Mouse (Mus musculus): ENCODE data around the gene Sh3bp5.

Sh3bp5 gene

DNA sequence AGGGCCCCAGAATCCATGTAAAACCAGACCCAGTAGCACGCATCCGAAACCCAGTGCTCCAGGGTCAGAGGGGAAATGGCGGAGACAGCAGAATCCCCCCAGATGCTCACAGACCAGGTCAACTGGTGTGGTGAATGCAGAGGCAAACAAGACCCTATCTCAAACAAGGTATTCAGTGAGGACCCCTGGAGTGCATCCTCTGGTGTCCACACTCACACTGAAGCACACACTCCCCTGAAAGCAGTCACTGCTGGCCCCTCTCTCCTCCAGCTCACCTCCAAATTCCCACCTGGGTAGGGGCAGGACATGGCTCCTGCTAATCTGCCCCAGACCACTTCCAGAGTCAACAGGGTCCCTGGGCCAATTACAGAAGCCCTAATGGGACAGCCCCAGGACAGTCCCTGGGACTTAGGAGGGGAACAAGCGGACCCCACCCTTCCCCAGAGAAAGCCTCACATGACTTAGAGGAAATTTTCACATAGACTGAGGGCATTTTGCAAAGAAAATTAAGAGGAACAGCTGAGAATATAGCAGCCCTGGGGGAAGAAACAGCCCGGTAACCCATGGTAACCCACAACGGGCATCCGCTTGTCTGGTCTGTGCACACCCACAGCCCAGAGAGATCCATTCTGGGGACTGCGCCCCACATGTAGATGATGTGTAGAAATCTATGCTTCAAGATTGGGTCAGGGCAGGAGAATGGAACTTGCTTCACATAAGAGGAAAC lies 46.3 kb downstream of the Sh3bp5 start:
- DNase-seq, result no peak

DNA sequence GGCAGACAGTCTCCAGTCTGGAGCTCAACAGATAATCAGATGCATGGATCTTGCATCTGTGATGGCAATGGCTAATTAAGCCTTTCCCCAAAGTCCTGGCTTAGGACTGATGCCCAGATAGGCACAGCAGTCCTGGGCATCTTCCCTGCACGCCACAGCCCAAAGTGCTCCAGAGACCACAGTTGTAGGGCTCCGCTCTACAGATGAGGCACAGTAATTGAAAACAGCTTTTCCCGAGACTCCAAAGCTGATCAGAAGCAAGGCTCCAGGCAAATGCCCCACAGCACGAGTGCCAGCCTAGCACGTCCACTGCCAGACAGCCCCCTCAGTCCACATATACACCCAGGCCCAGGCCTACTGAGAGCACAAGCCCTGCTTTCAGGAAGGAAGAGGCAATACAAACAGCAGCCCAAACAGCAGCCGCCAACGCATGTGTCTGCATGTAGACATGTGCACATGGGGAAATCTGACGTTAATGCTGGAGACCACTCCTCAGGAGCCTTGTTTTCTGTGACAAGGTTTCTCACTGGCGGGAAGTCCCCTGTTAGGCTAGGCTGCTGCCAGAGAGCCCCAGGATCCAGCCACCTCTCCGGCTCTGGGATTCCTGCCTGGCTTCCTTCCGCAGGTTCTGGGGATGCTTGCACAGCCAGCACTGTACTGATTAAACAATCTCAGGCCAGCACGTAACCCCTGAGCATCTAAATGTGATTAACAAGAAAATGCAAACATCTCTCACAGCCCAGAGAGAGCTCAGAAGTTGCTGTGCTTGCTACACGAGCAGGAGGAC lies 47.6 kb downstream of the Sh3bp5 start:
- DNase-seq, result no peak

- no peak for DNase-seq
These were observed 48.4 kb downstream of the Sh3bp5 start for GRCm38 (mm10) chr14:31387301-31387981.

DNA sequence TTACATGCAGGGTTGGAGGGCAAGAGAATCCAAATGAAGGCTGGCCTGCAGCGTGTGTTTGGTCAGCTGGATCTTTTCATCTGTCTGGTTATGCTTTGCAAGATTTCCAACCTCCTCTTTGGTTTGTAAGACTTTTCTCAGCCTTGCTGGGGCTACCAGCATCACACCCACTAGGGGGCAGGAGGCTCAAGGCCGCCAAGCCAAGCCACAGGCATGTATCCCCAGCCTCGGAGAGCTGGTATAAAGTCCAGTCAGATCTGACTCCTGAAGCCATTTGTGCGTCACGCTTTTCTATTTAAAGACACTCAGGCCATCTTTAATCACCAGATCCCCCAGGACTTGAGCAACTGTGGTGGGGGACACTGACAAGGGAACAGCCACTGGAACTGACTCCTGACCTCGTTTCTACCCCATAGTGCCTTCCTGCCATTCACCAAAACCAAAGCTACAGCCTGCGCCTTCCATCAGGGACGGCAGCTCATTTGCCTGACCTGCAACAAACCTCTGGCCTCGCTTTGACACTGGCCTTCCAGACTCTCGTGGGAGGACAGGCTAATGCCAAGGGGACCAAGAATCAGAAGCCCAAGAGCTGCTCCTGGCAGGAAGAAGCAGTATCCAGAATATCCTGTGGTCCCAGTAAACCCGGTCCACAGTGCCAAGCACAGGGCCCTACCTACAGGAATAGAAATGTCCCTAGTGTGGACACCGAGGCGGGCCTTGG lies 49.7 kb downstream of the Sh3bp5 start:
- DNase-seq, result peak; percentile 87

GRCm38 (mm10) chr14:31385406-31385805 lies 50.5 kb downstream of the Sh3bp5 start:
- DNase-seq, result no peak

- DNase-seq, result no peak
These were observed 51.2 kb downstream of the Sh3bp5 start for GRCm38 (mm10) chr14:31384366-31385323.

DNA sequence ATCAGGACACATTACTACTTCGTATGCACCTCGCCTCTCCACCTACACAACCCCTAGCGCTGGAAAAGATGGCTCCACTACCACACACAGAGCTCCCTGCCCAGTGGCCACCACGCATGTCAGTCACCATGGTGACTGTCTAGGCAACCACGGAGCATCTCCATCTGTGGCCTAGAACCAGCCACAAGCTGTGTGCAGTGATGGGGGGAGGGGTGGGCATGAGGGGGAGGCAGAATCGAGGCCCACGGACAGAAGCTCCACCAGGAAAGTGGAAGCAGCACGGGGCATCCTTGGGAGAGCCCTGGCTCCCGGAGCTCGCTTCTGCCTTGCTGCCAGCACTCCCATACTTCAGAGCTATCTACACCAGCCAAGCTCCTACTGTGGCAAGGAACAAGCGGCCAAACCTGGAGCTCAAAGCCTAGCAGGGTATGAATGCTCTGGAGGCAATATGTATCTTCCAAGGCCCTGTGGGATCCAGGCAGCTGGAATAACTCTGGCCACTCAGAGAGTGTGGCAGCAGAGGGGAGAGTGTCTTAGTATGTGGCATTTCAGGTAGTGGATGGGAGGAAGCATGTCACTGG lies 52.3 kb downstream of the Sh3bp5 start:
- DNase-seq, result no peak

DNA sequence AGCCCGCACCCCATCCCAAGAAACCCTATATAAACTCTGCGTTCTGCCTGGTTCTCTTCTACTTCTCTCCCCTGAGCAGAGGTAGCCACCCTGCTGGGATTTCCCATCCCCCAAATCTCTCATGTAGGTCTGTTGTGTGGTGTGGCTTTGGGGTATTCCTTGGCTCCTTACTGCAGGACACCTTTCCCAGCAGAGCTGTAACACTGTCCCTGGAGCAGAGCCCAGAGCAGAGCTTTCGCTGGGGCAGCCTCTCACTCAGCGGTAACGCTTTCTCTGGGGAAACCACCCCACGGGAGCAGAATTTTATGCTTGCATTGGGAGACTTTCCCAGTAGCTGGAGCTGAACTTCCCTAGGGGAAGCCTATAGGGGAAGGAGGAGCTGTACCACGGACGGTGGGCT lies 53.6 kb downstream of the Sh3bp5 start:
- DNase-seq, result no peak

GRCm38 (mm10) chr14:31376331-31376730 lies 59.5 kb downstream of the Sh3bp5 start:
- DNase-seq, result no peak

- DNase-seq, result no peak
These were observed 61.5 kb downstream of the Sh3bp5 start for GRCm38 (mm10) chr14:31374390-31374789.

GRCm38 (mm10) chr14:31369377-31369776 lies 66.5 kb downstream of the Sh3bp5 start:
- no peak for DNase-seq

DNA sequence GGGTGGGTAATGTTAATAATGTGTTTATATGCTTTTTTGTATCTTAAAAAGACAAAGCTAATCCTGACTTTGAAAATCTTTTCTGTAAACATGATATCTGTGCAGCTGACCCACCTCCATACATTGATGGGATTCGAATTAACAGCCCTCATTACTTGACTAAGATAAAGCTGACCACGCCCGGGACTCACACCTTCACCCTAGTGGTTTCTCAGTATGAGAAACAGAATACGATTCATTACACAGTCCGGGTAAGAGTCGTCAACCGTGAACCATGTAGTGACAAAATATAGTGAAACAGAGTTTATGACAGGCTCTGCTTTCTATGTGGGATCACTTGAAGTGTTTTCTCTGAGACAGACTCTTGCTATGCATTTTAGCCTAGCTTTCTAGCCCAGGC lies 67.9 kb downstream of the Sh3bp5 start:
- DNase-seq, result no peak

- peak; percentile 82 for DNase-seq
These were observed 70.5 kb downstream of the Sh3bp5 start for GRCm38 (mm10) chr14:31365350-31365749.

DNA sequence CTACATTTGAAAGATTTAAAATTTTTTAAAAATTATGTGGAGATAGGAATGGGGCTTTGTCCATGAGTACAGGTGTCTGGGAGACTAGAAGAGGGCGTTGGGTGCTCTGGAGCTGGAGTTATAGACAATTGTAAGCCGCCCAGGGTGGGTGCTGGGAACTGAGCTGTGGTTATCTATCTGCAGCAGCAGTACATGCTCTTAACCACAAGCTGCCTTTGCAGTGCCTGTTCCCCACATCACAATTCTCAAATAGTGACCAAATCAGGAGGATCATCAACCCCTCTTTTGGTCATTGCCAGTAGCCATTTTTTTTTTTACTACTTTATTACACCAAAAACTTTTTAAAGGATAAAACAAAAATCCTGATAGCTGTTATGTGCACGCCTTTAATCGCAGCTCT lies 71.3 kb downstream of the Sh3bp5 start:
- no peak for DNase-seq

- DNase-seq, result no peak
These were observed 73.6 kb downstream of the Sh3bp5 start for GRCm38 (mm10) chr14:31362236-31362635.

GRCm38 (mm10) chr14:31345367-31345766 lies 90.5 kb downstream of the Sh3bp5 start:
- no peak for DNase-seq

GRCm38 (mm10) chr14:31343241-31343640 lies 92.6 kb downstream of the Sh3bp5 start:
- DNase-seq, result no peak

DNA sequence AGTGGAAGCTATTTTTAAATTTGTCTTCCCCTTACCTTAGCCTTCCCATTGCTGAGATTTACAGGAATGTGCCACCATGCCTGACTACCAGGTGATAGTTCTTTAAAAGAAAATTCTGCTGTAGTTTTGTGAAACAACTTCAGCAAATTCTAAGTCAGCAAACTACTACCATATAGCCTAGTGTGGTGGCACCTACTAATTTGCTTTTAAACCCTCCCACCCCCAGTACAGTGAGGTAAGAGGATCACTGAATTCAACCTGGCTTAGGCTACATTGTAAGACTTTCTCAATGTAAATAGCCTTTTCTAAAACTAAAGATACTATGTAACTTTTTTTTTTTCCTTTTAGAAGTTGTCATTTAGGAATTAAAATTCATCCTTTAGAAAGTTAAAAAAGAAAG lies 97.9 kb downstream of the Sh3bp5 start:
- DNase-seq, result no peak

DNA sequence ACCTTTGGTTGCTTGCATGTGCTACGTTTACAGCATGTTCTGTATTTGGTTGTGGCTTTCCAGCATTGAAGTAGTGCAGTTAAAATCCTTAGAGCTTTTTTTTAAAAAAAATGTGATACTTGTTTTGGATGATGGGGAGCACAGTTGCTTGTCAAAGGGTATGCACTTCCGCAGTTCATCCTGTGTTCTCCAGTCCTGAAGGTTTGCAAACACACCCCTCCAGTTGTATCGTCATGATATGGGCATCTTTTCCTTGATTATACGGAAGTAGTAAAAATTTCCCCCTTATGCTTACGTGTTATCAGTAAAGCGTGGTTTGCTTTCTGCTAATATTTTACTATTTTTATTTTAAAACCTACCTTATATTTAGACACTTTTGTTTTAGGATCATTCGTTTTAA lies 98.5 kb downstream of the Sh3bp5 start:
- DNase-seq, result no peak

DNA sequence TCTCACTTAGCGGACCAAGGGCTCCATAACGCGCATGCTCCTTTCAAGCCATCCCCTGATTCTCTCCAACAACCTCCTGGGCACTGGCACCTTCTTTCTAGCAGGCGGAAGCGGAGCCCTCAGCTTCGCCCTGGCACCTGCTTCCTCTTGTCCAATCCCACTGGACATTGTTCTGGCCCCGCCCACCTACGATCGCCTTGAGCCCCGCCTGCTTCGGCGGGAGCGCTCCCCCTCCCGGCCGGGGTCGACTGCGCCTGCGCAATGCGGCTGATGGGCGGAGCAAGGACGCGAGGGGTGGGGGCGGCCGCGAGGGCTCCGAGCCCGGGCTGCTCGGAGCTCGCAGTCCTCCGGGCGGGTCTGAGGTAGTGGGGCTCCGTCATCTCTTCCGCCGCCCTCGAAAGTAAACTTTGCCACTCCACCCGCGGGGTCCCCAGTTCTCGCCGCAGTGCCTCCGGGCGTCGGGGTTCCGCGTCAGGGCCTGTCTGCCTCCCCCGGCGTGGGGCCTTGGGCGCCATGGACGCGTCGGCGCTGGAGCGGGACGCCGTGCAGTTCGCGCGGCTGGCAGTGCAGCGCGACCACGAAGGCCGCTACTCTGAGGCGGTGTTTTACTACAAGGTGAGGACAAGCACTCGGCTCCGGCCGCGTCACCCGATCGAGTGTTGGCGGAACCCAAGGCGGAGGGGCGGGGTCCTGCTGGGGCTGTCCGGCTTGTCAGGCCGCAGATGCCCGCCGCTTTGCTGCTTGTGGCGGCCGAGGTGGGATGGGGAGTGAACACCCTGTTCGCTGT lies 99.3 kb downstream of the Sh3bp5 start, which contains the start of gene Capn7:
TSS of gene Capn7 (plus strand) at position 270 of the 787 bp plus-strand sequence.
- peak; percentile 100 for DNase-seq

GRCm38 (mm10) chr14:31335765-31336164 lies 100.1 kb downstream of the Sh3bp5 start:
- DNase-seq, result no peak
